Comparison of ENCODE assay signal across 9 mouse cellular contexts in the genomic region with DNA sequence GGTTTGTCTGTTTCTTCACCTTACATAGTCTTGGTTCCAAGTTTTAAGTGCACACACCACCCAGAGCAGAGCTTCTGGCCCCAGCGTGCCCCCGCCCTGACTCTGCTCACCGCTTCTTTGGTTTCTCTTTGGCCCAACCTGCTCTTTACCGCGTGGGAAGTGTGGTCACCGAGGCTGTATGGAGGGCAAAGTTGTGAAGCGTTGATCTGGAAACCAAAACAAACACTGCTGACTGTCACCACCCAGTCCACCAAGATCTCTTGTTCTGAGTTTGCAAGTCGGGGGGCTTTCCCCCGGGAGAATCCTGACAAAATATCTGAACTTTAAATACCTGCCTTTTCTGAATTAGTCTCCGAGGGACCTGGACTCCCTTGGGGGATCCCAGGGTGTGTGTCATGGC. TPM values are rescaled to one million over a fixed set of nuclear protein-coding genes. Genes with fewer than 3 reads are reported as not detected.
A peak's percentile ranks its signal among the peaks of the same experiment; 100 is the strongest.
DNase-seq lines count a peak whose midpoint lies in the region; ATAC-seq and TF ChIP-seq lines count a peak whose summit lies in the region.
"Had no signal": no experiment of that assay in that cellular context is flagged by ENCODE, and none has a peak within 500 bp of the region (broad histone marks: within the 10 kb centered on the region; RNA-seq: fewer than 3 reads in every experiment).

No protein-coding gene starts in this region.

- ATAC-seq in kidney, embryonic 16.5 days (ENCODE audit: low FRiP score, low TSS enrichment) = no peak
- ATAC-seq in activated CD4-positive, CD25-positive, alpha-beta regulatory T cell, adult 4 months = peak; percentile 41
- no peak for ATAC-seq in heart, postnatal 0 days (ENCODE audit: insufficient read depth, low read depth)
- no peak for ATAC-seq in neural tube, embryonic 12.5 days (ENCODE audit: low FRiP score, low read depth)

- peaks cover 84% of the 10 kb centered on the region for H3K4me1 ChIP-seq in kidney, embryonic 16.5 days (ENCODE audit: insufficient read depth, low read length)
- peaks cover 18% of the 10 kb centered on the region for H3K4me1 ChIP-seq in kidney, adult 2 months (ENCODE audit: control insufficient read depth, insufficient read depth, low read length)
- H3K4me1 ChIP-seq in heart, postnatal 0 days (ENCODE audit: control insufficient read depth, insufficient read depth) = peaks cover 42% of the 10 kb centered on the region
- H3K4me1 ChIP-seq in neural tube, embryonic 12.5 days = peaks cover 78% of the 10 kb centered on the region

- H3K4me3 ChIP-seq in kidney, embryonic 16.5 days (ENCODE audit: low read length) = 0 out of 2 replicates have a peak overlapping the region, but pooled peaks have one; percentile 15
- no peak overlapping the region for H3K4me3 ChIP-seq in kidney, adult 2 months (ENCODE audit: insufficient read depth, low read depth, low read length)
- no peak overlapping the region for H3K4me3 ChIP-seq in heart, postnatal 0 days (ENCODE audit: low read depth, low read length)
- no peak overlapping the region for H3K4me3 ChIP-seq in neural tube, embryonic 12.5 days
- H3K4me3 ChIP-seq: embryonic facial prominence, embryonic 12.5 days had no signal

- H3K4me2 ChIP-seq in kidney, embryonic 16.5 days (replicated peaks; ENCODE audit: low read depth, low read length) = peak overlapping the region; percentile 49
- H3K4me2 ChIP-seq in heart, postnatal 0 days (ENCODE audit: low read depth, low read length) = peak overlapping the region; percentile 49
- H3K4me2 ChIP-seq in neural tube, embryonic 12.5 days (replicated peaks) = peak overlapping the region; percentile 95
- H3K4me2 ChIP-seq: embryonic facial prominence, embryonic 12.5 days had no signal

- TF ChIP-seq POLR2A in kidney, adult 2 months (IDR thresholded peaks at IDR 0.05; ENCODE audit: low read depth, low read length) = no peak

- no peaks in the 10 kb centered on the region for H3K27me3 ChIP-seq in kidney, embryonic 16.5 days (ENCODE audit: insufficient read depth, low read length)
- no peaks in the 10 kb centered on the region for H3K27me3 ChIP-seq in kidney, adult 2 months (replicated peaks; ENCODE audit: control insufficient read depth, insufficient read depth, low read length)
- H3K27me3 ChIP-seq in heart, postnatal 0 days (ENCODE audit: control insufficient read depth, insufficient read depth, low read length) = no peaks in the 10 kb centered on the region
- no peaks in the 10 kb centered on the region for H3K27me3 ChIP-seq in neural tube, embryonic 12.5 days (replicated peaks)
- H3K27me3 ChIP-seq: embryonic facial prominence, embryonic 12.5 days had no signal

- 19% methylated on average over 10 of the region's 10 CpGs for WGBS in kidney, embryonic 16.5 days
- WGBS in kidney, adult 2 months = 31% methylated on average over 10 of the region's 10 CpGs
- WGBS in heart, postnatal 0 days = 36% methylated on average over 10 of the region's 10 CpGs
- WGBS in neural tube, embryonic 12.5 days = 48% methylated on average over 10 of the region's 10 CpGs

- no peak for DNase-seq in kidney, adult 2 months
- peak; percentile 16 for DNase-seq in heart, postnatal 0 days (ENCODE audit: low spot score)
- DNase-seq in layer of hippocampus, postnatal 10 days (ENCODE audit: low spot score in 2 of 2) = no peak
- no peak for DNase-seq in spleen, adult 12 weeks (ENCODE audit: low spot score)
- DNase-seq: thymus, postnatal 25 days had no signal

- no peaks in the 10 kb centered on the region for H3K36me3 ChIP-seq in kidney, embryonic 16.5 days (ENCODE audit: insufficient read depth, low read length)
- H3K36me3 ChIP-seq in kidney, adult 2 months (ENCODE audit: control insufficient read depth, insufficient read depth, low read length) = no peaks in the 10 kb centered on the region
- H3K36me3 ChIP-seq in heart, postnatal 0 days (replicated peaks; ENCODE audit: control insufficient read depth, insufficient read depth, low read length) = no peaks in the 10 kb centered on the region
- H3K36me3 ChIP-seq in neural tube, embryonic 12.5 days = no peaks in the 10 kb centered on the region
- H3K36me3 ChIP-seq: embryonic facial prominence, embryonic 12.5 days had no signal

- no peak for TF ChIP-seq EP300 in heart, postnatal 0 days (IDR thresholded peaks at IDR 0.05; ENCODE audit: low read depth)

- peak overlapping the region; percentile 56 for H3K9ac ChIP-seq in kidney, embryonic 16.5 days (replicated peaks; ENCODE audit: low read length)
- H3K9ac ChIP-seq in heart, postnatal 0 days (replicated peaks; ENCODE audit: low read depth, low read length) = no peak overlapping the region
- H3K9ac ChIP-seq in neural tube, embryonic 12.5 days = 0 out of 2 replicates have a peak overlapping the region, but pooled peaks have one; percentile 10
- H3K9ac ChIP-seq: embryonic facial prominence, embryonic 12.5 days had no signal

- no peaks in the 10 kb centered on the region for H3K9me3 ChIP-seq in kidney, embryonic 16.5 days (ENCODE audit: low read length)
- no peaks in the 10 kb centered on the region for H3K9me3 ChIP-seq in heart, postnatal 0 days (replicated peaks; ENCODE audit: control insufficient read depth, low read length)
- no peaks in the 10 kb centered on the region for H3K9me3 ChIP-seq in neural tube, embryonic 12.5 days
- H3K9me3 ChIP-seq: embryonic facial prominence, embryonic 12.5 days had no signal

- TF ChIP-seq CTCF in kidney, adult 2 months (conservative IDR thresholded peaks at IDR 0.05; ENCODE audit: insufficient read depth, insufficient read length, low read depth, low read length) = no peak
- TF ChIP-seq CTCF in heart, postnatal 0 days (IDR thresholded peaks at IDR 0.05; ENCODE audit: low read depth) = no peak

- H3K27ac ChIP-seq in kidney, embryonic 16.5 days (ENCODE audit: low read length) = peak overlapping the region; percentile 94
- H3K27ac ChIP-seq in kidney, adult 2 months (ENCODE audit: insufficient read depth, low read depth, low read length) = no peak overlapping the region
- H3K27ac ChIP-seq in heart, postnatal 0 days (ENCODE audit: low read depth) = peak overlapping the region; percentile 87
- no peak overlapping the region for H3K27ac ChIP-seq in neural tube, embryonic 12.5 days

RNA-seq across cellular contexts. Expression of a gene that starts 24.0 kb away (rescaled TPM):
- polyA plus RNA-seq in kidney, embryonic 16.5 days (2015; fragmentation: Nextera tagmentation; extraction: Ambion mirVana) = not detected in 2 replicates
- 0.02 and 0.08 TPM in 2 replicates for polyA plus RNA-seq in kidney, adult 2 months (2012; rRNA removed)
- polyA plus RNA-seq in activated CD4-positive, CD25-positive, alpha-beta regulatory T cell, adult 4 months (2017; shearing (Covaris generic)) = not detected
- not detected in 2 replicates for total RNA-seq in heart, postnatal 0 days (2014; rRNA removed; ENCODE audit: low replicate concordance)
- polyA plus RNA-seq in heart, postnatal 0 days (2015; fragmentation: Nextera tagmentation; extraction: Ambion mirVana) = not detected in 2 replicates
- not detected in 2 replicates for polyA plus RNA-seq in neural tube, embryonic 12.5 days (2016; fragmentation: Nextera tagmentation; extraction: Ambion mirVana)
- total RNA-seq in layer of hippocampus, postnatal 10 days (2021) = not detected
- polyA plus RNA-seq: embryonic facial prominence, embryonic 12.5 days had no signal

RNA-seq across cellular contexts. Expression of a gene that starts 43.7 kb away (rescaled TPM):
- 133 and 149 TPM in 2 replicates for polyA plus RNA-seq in kidney, embryonic 16.5 days (2015; fragmentation: Nextera tagmentation; extraction: Ambion mirVana)
- 517 and 605 TPM in 2 replicates for polyA plus RNA-seq in kidney, adult 2 months (2012; rRNA removed)
- polyA plus RNA-seq in activated CD4-positive, CD25-positive, alpha-beta regulatory T cell, adult 4 months (2017; shearing (Covaris generic)) = 10 to 100 TPM in 1 of 2 experiments, 1 to 10 TPM in 1; 6.7 to 11.3 TPM
- total RNA-seq in heart, postnatal 0 days (2014; rRNA removed; ENCODE audit: low replicate concordance) = 47.7 and 53.7 TPM in 2 replicates
- 21.7 and 24.9 TPM in 2 replicates for polyA plus RNA-seq in heart, postnatal 0 days (2015; fragmentation: Nextera tagmentation; extraction: Ambion mirVana)
- 20.4 and 21.6 TPM in 2 replicates for polyA plus RNA-seq in neural tube, embryonic 12.5 days (2016; fragmentation: Nextera tagmentation; extraction: Ambion mirVana)
- total RNA-seq in layer of hippocampus, postnatal 10 days (2021) = 10 to 100 TPM; 20.9 to 21.4 TPM

RNA-seq across cellular contexts. Expression of a gene that starts 48.7 kb away (rescaled TPM):
- 3.2 and 3.7 TPM in 2 replicates for polyA plus RNA-seq in kidney, embryonic 16.5 days (2015; fragmentation: Nextera tagmentation; extraction: Ambion mirVana)
- 3.4 and 3.6 TPM in 2 replicates for polyA plus RNA-seq in kidney, adult 2 months (2012; rRNA removed)
- polyA plus RNA-seq in activated CD4-positive, CD25-positive, alpha-beta regulatory T cell, adult 4 months (2017; shearing (Covaris generic)) = 1 to 10 TPM; 2.0 to 3.1 TPM
- 6.4 and 7.7 TPM in 2 replicates for total RNA-seq in heart, postnatal 0 days (2014; rRNA removed; ENCODE audit: low replicate concordance)
- polyA plus RNA-seq in heart, postnatal 0 days (2015; fragmentation: Nextera tagmentation; extraction: Ambion mirVana) = 2.4 and 2.9 TPM in 2 replicates
- polyA plus RNA-seq in neural tube, embryonic 12.5 days (2016; fragmentation: Nextera tagmentation; extraction: Ambion mirVana) = 7.3 and 7.9 TPM in 2 replicates
- total RNA-seq in layer of hippocampus, postnatal 10 days (2021) = 10 to 100 TPM; 20.3 to 21.5 TPM

Comparison
In these comparisons a context has a peak if more than half of its experiments do, and no peak if none do; other contexts are left out.
1. H3K27ac ChIP-seq: peak in kidney, embryonic 16.5 days (single experiment) and heart, postnatal 0 days (single experiment); none in kidney, adult 2 months (single experiment) and neural tube, embryonic 12.5 days (single experiment).
2. Peak in every context shown above with its lines, with median percentiles within 50 percentile points of each other: H3K4me2 ChIP-seq.